In genomic region chr19:10038910-10039309, GRCm38 (mm10) we compare ENCODE assay signal across 10 mouse cellular contexts. TPM values are rescaled to one million over a fixed set of nuclear protein-coding genes. Genes with fewer than 3 reads are reported as not detected.
A peak's percentile ranks its signal among the peaks of the same experiment; 100 is the strongest.
DNase-seq lines count a peak whose midpoint lies in the region; ATAC-seq and TF ChIP-seq lines count a peak whose summit lies in the region.
"Had no signal": no experiment of that assay in that cellular context is flagged by ENCODE, and none has a peak within 500 bp of the region (broad histone marks: within the 10 kb centered on the region; RNA-seq: fewer than 3 reads in every experiment).

No protein-coding gene starts in this region.

- H3K9ac ChIP-seq in hindbrain, embryonic 16.5 days (ENCODE audit: low read depth, low read length) = no peak overlapping the region
- H3K9ac ChIP-seq in lung, embryonic 16.5 days (ENCODE audit: low read length) = no peak overlapping the region
- H3K9ac ChIP-seq: midbrain, embryonic 13.5 days had no signal

- no peaks in the 10 kb centered on the region for H3K36me3 ChIP-seq in hindbrain, embryonic 16.5 days (ENCODE audit: control insufficient read depth, insufficient read depth, low read length)
- H3K36me3 ChIP-seq in hindbrain, embryonic 10.5 days = no peaks in the 10 kb centered on the region
- no peaks in the 10 kb centered on the region for H3K36me3 ChIP-seq in lung, embryonic 16.5 days (ENCODE audit: control insufficient read depth, insufficient read depth, low read length)
- H3K36me3 ChIP-seq: midbrain, embryonic 13.5 days had no signal

- no peak for DNase-seq in hindbrain, embryonic 10.5 days (ENCODE audit: low spot score)
- DNase-seq in brain, embryonic 14.5 days (ENCODE audit: low read depth) = peak; percentile 64
- DNase-seq in heart, postnatal 4 days = peak; percentile 79
- DNase-seq in right cerebral cortex, postnatal 4 days = no peak
- no peak for DNase-seq in thymus, postnatal 25 days
- no peak for DNase-seq in urinary bladder, postnatal 36 days (ENCODE audit: low spot score in 2 of 2)
- DNase-seq: thymus, adult 18-20 months had no signal

- H3K4me3 ChIP-seq in hindbrain, embryonic 16.5 days (ENCODE audit: low read length) = no peak overlapping the region
- no peak overlapping the region for H3K4me3 ChIP-seq in hindbrain, embryonic 10.5 days
- H3K4me3 ChIP-seq in lung, embryonic 16.5 days (ENCODE audit: low read length) = no peak overlapping the region
- H3K4me3 ChIP-seq: midbrain, embryonic 13.5 days had no signal

- peaks cover 12% of the 10 kb centered on the region for H3K4me1 ChIP-seq in hindbrain, embryonic 16.5 days (ENCODE audit: control insufficient read depth, insufficient read depth, low read depth, low read length)
- peaks cover 26% of the 10 kb centered on the region for H3K4me1 ChIP-seq in hindbrain, embryonic 10.5 days (replicated peaks)
- peaks cover 71% of the 10 kb centered on the region for H3K4me1 ChIP-seq in lung, embryonic 16.5 days (replicated peaks; ENCODE audit: control insufficient read depth, insufficient read depth, low read length)

- no peak for TF ChIP-seq POLR2A in brain, embryonic 14.5 days (IDR thresholded peaks at IDR 0.05; ENCODE audit: borderline replicate concordance, extremely low read depth, insufficient read depth, insufficient read length, poor library complexity, severe bottlenecking)

- no peaks in the 10 kb centered on the region for H3K9me3 ChIP-seq in hindbrain, embryonic 16.5 days (ENCODE audit: control insufficient read depth, low read length)
- no peaks in the 10 kb centered on the region for H3K9me3 ChIP-seq in hindbrain, embryonic 10.5 days
- no peaks in the 10 kb centered on the region for H3K9me3 ChIP-seq in lung, embryonic 16.5 days (ENCODE audit: control insufficient read depth, low read length)
- H3K9me3 ChIP-seq: midbrain, embryonic 13.5 days had no signal

- 0 out of 2 replicates have a peak, but pooled peaks cover 2% of the 10 kb centered on the region for H3K27me3 ChIP-seq in hindbrain, embryonic 16.5 days (replicated peaks; ENCODE audit: control insufficient read depth, insufficient read depth, low read length)
- H3K27me3 ChIP-seq in hindbrain, embryonic 10.5 days (ENCODE audit: insufficient read depth, poor library complexity, severe bottlenecking) = peaks cover 36% of the 10 kb centered on the region
- H3K27me3 ChIP-seq in lung, embryonic 16.5 days (ENCODE audit: control insufficient read depth, insufficient read depth, low read depth, low read length) = no peaks in the 10 kb centered on the region

- H3K4me2 ChIP-seq in hindbrain, embryonic 16.5 days (ENCODE audit: low read length) = no peak overlapping the region
- no peak overlapping the region for H3K4me2 ChIP-seq in lung, embryonic 16.5 days (ENCODE audit: low read depth, low read length)
- H3K4me2 ChIP-seq: midbrain, embryonic 13.5 days had no signal

- 10% methylated on average over 3 of the region's 3 CpGs for WGBS in hindbrain, embryonic 16.5 days
- 36% methylated on average over 3 of the region's 3 CpGs for WGBS in hindbrain, embryonic 10.5 days
- WGBS in lung, embryonic 16.5 days = 2% methylated on average over 3 of the region's 3 CpGs

- ATAC-seq in hindbrain, embryonic 16.5 days = no peak
- peak; percentile 81 for ATAC-seq in lung, embryonic 16.5 days (ENCODE audit: low read depth)
- ATAC-seq: midbrain, embryonic 13.5 days had no signal

- H3K27ac ChIP-seq in hindbrain, embryonic 16.5 days (ENCODE audit: low read depth, low read length) = peak overlapping the region; percentile 20; the same call in 1 of the 2 replicates
- H3K27ac ChIP-seq in hindbrain, embryonic 10.5 days = no peak overlapping the region
- peak overlapping the region; percentile 96 for H3K27ac ChIP-seq in lung, embryonic 16.5 days (ENCODE audit: low read length)
- H3K27ac ChIP-seq: midbrain, embryonic 13.5 days had no signal

- no peak for TF ChIP-seq CTCF in brain, embryonic 14.5 days (IDR thresholded peaks at IDR 0.05; ENCODE audit: borderline replicate concordance, extremely low read depth, insufficient read depth, insufficient read length)

RNA-seq across cellular contexts. Expression of gene Fads3, which starts 2.5 kb away (rescaled TPM):
- polyA plus RNA-seq in hindbrain, embryonic 16.5 days (2015; fragmentation: Nextera tagmentation; extraction: Ambion mirVana) = 39.7 and 42.1 TPM in 2 replicates
- polyA plus RNA-seq in hindbrain, embryonic 10.5 days (2016; fragmentation: Nextera tagmentation; extraction: Ambion mirVana) = 6.7 and 8.1 TPM in 2 replicates
- polyA plus RNA-seq in brain, embryonic 14.5 days (2012; rRNA removed) = 42.8 and 44.8 TPM in 2 replicates
- 10 to 100 TPM; 55.6 to 55.7 TPM for total RNA-seq in heart, postnatal 4 days (2021)
- polyA plus RNA-seq in lung, embryonic 16.5 days (2015; fragmentation: Nextera tagmentation; extraction: Ambion mirVana) = 72.0 and 76.0 TPM in 2 replicates

RNA-seq across cellular contexts. Expression of gene Rab3il1, which starts 37.4 kb away (rescaled TPM):
- polyA plus RNA-seq in hindbrain, embryonic 16.5 days (2015; fragmentation: Nextera tagmentation; extraction: Ambion mirVana) = 22.1 and 25.6 TPM in 2 replicates
- polyA plus RNA-seq in hindbrain, embryonic 10.5 days (2016; fragmentation: Nextera tagmentation; extraction: Ambion mirVana) = 39.7 and 39.8 TPM in 2 replicates
- polyA plus RNA-seq in brain, embryonic 14.5 days (2012; rRNA removed) = 19.5 and 20.0 TPM in 2 replicates
- 10 to 100 TPM; 12.2 to 12.5 TPM for total RNA-seq in heart, postnatal 4 days (2021)
- polyA plus RNA-seq in lung, embryonic 16.5 days (2015; fragmentation: Nextera tagmentation; extraction: Ambion mirVana) = 30.3 and 33.0 TPM in 2 replicates

RNA-seq across cellular contexts. Expression of gene Best1, which starts 37.5 kb away (rescaled TPM):
- polyA plus RNA-seq in hindbrain, embryonic 16.5 days (2015; fragmentation: Nextera tagmentation; extraction: Ambion mirVana) = 2.5 and 3.2 TPM in 2 replicates
- polyA plus RNA-seq in hindbrain, embryonic 10.5 days (2016; fragmentation: Nextera tagmentation; extraction: Ambion mirVana) = 1.8 TPM in 2 replicates
- polyA plus RNA-seq in brain, embryonic 14.5 days (2012; rRNA removed) = 1.2 and 1.4 TPM in 2 replicates
- total RNA-seq in heart, postnatal 4 days (2021) = not detected
- 1.1 and 1.4 TPM in 2 replicates for polyA plus RNA-seq in lung, embryonic 16.5 days (2015; fragmentation: Nextera tagmentation; extraction: Ambion mirVana)

RNA-seq across cellular contexts. Expression of gene Fth1, which starts 58.5 kb away (rescaled TPM):
- polyA plus RNA-seq in hindbrain, embryonic 16.5 days (2015; fragmentation: Nextera tagmentation; extraction: Ambion mirVana) = 1,751 and 1,961 TPM in 2 replicates
- 1,451 and 1,593 TPM in 2 replicates for polyA plus RNA-seq in hindbrain, embryonic 10.5 days (2016; fragmentation: Nextera tagmentation; extraction: Ambion mirVana)
- polyA plus RNA-seq in brain, embryonic 14.5 days (2012; rRNA removed) = 574 and 777 TPM in 2 replicates
- 1,000 to 10,000 TPM; 1,376 to 1,487 TPM for total RNA-seq in heart, postnatal 4 days (2021)
- polyA plus RNA-seq in lung, embryonic 16.5 days (2015; fragmentation: Nextera tagmentation; extraction: Ambion mirVana) = 1,957 and 1,991 TPM in 2 replicates

Comparison
In these comparisons a context has a peak if more than half of its experiments do, and no peak if none do; other contexts are left out.
1. DNase-seq: peak in brain, embryonic 14.5 days (single experiment) and heart, postnatal 4 days (single experiment); none in hindbrain, embryonic 10.5 days (single experiment), right cerebral cortex, postnatal 4 days (single experiment), thymus, postnatal 25 days (single experiment) and urinary bladder, postnatal 36 days (0 of 2).